In the genomic region with DNA sequence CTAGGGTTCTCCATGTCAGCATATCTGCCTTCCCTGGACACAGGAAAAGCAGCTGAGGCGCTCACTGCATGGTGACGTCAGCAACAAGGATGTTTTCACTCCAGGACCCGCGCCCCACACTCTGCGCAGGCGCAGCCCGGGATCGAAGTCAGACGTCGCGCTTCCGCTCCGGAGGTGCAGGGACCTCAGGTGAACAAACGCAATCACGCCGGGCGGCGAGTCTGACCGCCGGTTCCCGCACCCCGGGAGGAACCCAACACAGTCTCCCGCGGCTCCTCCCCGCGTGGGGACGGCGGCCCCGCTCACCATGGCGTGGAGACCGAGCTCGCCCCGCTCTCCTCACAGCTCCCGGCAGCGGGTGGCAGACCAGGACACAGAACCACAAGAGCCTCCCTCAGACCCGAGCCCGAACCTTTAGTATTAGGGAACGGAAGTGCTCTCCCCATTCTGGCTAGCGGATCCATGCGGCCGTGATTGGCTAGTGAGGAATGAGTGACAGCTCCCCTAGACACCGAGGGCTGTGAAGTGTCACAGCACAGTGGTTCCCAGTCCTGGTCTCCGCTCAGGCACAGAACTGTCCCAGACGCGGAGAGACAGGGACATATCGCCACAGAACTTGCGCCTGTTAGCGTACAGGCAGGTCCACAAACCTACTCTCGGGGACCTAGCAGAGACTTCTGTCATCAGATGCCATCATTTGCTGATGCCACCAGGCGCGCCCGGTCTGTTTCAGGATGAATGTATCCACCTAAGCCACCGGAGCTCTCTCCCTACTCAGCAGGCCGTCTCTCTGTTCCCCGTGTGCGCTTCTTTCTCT, we compare ENCODE assay signal across 8 mouse cellular contexts. TPM values are rescaled to one million over a fixed set of nuclear protein-coding genes. Genes with fewer than 3 reads are reported as not detected.
DNase-seq lines count a peak whose midpoint lies in the region; ATAC-seq and TF ChIP-seq lines count a peak whose summit lies in the region.
"Not testable (repeated sequence)": the region's sequence is repeated elsewhere in the genome, so short reads cannot be mapped to it uniquely, and the experiment has no call there.

No protein-coding gene starts in this region.

- peaks cover 16% of the 10 kb centered on the region for H3K36me3 ChIP-seq in forebrain, embryonic 10.5 days (replicated peaks)
- H3K36me3 ChIP-seq in heart, embryonic 15.5 days; liver, embryonic 14.5 days (replicated peaks; ENCODE audit: control insufficient read depth, insufficient read depth, low read depth); stomach, embryonic 16.5 days (ENCODE audit: control insufficient read depth, insufficient read depth, low read length): not testable (repeated sequence)

- TF ChIP-seq EP300 in liver, embryonic 14.5 days (IDR thresholded peaks at IDR 0.05; ENCODE audit: low read depth): not testable (repeated sequence)

- peak; percentile 83 for DNase-seq in CD4-positive, CD25-positive, alpha-beta regulatory T cell, adult 2 months (ENCODE audit: low read depth, low spot score)
- DNase-seq in forebrain, embryonic 10.5 days (ENCODE audit: extremely low spot score, low spot score): peak; percentile 76
- peak; percentile 96 to 98 for DNase-seq in kidney, postnatal 25 days
- peak in 2 of 3 experiments; percentile 58 to 68 for DNase-seq in liver, embryonic 14.5 days (ENCODE audit: low read depth in 3 of 3, low spot score in 3 of 3)
- DNase-seq in neural tube, embryonic 10.5 days (ENCODE audit: extremely low spot score, low spot score): peak; percentile 75

- peak overlapping the region; percentile 70 for H3K9ac ChIP-seq in heart, embryonic 15.5 days
- H3K9ac ChIP-seq in liver, embryonic 14.5 days (replicated peaks): peak overlapping the region; percentile 76
- peak overlapping the region; percentile 74 for H3K9ac ChIP-seq in stomach, embryonic 16.5 days (ENCODE audit: low read length)

- ATAC-seq in heart, embryonic 15.5 days (replicated peaks; ENCODE audit: insufficient number of reproducible peaks, insufficient read depth, low FRiP score, low read depth): peak; percentile 96
- peak; percentile 96 for ATAC-seq in liver, embryonic 14.5 days (ENCODE audit: insufficient read depth)
- peak; percentile 96 for ATAC-seq in stomach, embryonic 16.5 days (ENCODE audit: insufficient read depth, low FRiP score)

- not testable (repeated sequence) for H3K4me1 ChIP-seq in brown adipose tissue, adult 24 weeks (ENCODE audit: control insufficient read depth, insufficient read depth, insufficient read length, low read length); heart, embryonic 15.5 days (replicated peaks); liver, embryonic 14.5 days (replicated peaks; ENCODE audit: control insufficient read depth in 2 of 2, insufficient read depth in 2 of 2, low read length in 1 of 2); stomach, embryonic 16.5 days (ENCODE audit: control insufficient read depth, insufficient read depth, low read length)
- H3K4me1 ChIP-seq in forebrain, embryonic 10.5 days: peaks cover 12% of the 10 kb centered on the region

- peak overlapping the region; percentile 92 for H3K27ac ChIP-seq in brown adipose tissue, adult 24 weeks (replicated peaks; ENCODE audit: low read depth, low read length)
- H3K27ac ChIP-seq in forebrain, embryonic 10.5 days: peak overlapping the region; percentile 90
- peak overlapping the region; percentile 95 for H3K27ac ChIP-seq in heart, embryonic 15.5 days
- H3K27ac ChIP-seq in liver, embryonic 14.5 days: peak overlapping the region; percentile 66
- H3K27ac ChIP-seq in stomach, embryonic 16.5 days (ENCODE audit: low read length): peak overlapping the region; percentile 92

- peak overlapping the region; percentile 91 for H3K4me2 ChIP-seq in heart, embryonic 15.5 days
- peak overlapping the region; percentile 80 for H3K4me2 ChIP-seq in liver, embryonic 14.5 days (ENCODE audit: low read depth)
- peak overlapping the region; percentile 89 for H3K4me2 ChIP-seq in stomach, embryonic 16.5 days (ENCODE audit: low read depth, low read length)

- peak overlapping the region; percentile 71 for H3K4me3 ChIP-seq in brown adipose tissue, adult 24 weeks (ENCODE audit: insufficient read depth, low read depth, low read length)
- peak overlapping the region; percentile 59 for H3K4me3 ChIP-seq in forebrain, embryonic 10.5 days
- H3K4me3 ChIP-seq in heart, embryonic 15.5 days: peak overlapping the region; percentile 62
- peak overlapping the region; percentile 64 to 69 for H3K4me3 ChIP-seq in liver, embryonic 14.5 days (ENCODE audit: insufficient read depth in 1 of 2, low read depth in 2 of 2, low read length in 2 of 2)
- H3K4me3 ChIP-seq in stomach, embryonic 16.5 days (replicated peaks; ENCODE audit: low read length): peak overlapping the region; percentile 58

- peak; percentile 19; the same call in 1 of the 2 replicates for TF ChIP-seq CTCF in liver, embryonic 14.5 days (IDR thresholded peaks at IDR 0.05; ENCODE audit: low read depth)

- under 1% methylated on average over 56 of the region's 56 CpGs for WGBS in forebrain, embryonic 10.5 days
- WGBS in heart, embryonic 15.5 days: under 1% methylated on average over 55 of the region's 56 CpGs
- under 1% methylated on average over 53 of the region's 56 CpGs for WGBS in liver, embryonic 14.5 days (ENCODE audit: insufficient replicate concordance)
- WGBS in stomach, embryonic 16.5 days: under 1% methylated on average over 52 of the region's 56 CpGs

- H3K9me3 ChIP-seq in forebrain, embryonic 10.5 days; heart, embryonic 15.5 days (replicated peaks); liver, embryonic 14.5 days (ENCODE audit: control insufficient read depth, low read length); stomach, embryonic 16.5 days (replicated peaks; ENCODE audit: control insufficient read depth, low read length): not testable (repeated sequence)

- not testable (repeated sequence) for H3K27me3 ChIP-seq in forebrain, embryonic 10.5 days (ENCODE audit: poor library complexity, severe bottlenecking); heart, embryonic 15.5 days; liver, embryonic 14.5 days (ENCODE audit: control insufficient read depth, insufficient read depth, low read length); stomach, embryonic 16.5 days (ENCODE audit: control insufficient read depth, insufficient read depth, low read length)

RNA-seq across cellular contexts. Expression of gene Zfp119b, which starts 4.2 kb away (rescaled TPM):
- polyA plus RNA-seq in brown adipose tissue, adult 24 weeks (2012; ENCODE audit: insufficient read depth, insufficient read length, missing spikeins): 1.3 and 3.3 TPM in 2 replicates
- polyA plus RNA-seq in forebrain, embryonic 10.5 days (2016; fragmentation: Nextera tagmentation; extraction: Ambion mirVana): 6.4 and 6.6 TPM in 2 replicates
- polyA plus RNA-seq in heart, embryonic 15.5 days (2015; fragmentation: Nextera tagmentation; extraction: Ambion mirVana): 4.3 and 5.5 TPM in 2 replicates
- 0.44 and 0.76 TPM in 2 replicates for polyA plus RNA-seq in liver, embryonic 14.5 days (2012; rRNA removed)
- 2.1 and 2.5 TPM in 2 replicates for polyA plus RNA-seq in liver, embryonic 14.5 days (2014; fragmentation: Nextera tagmentation; extraction: Ambion mirVana)
- 6.0 and 6.2 TPM in 2 replicates for polyA plus RNA-seq in stomach, embryonic 16.5 days (2015; fragmentation: Nextera tagmentation; extraction: Ambion mirVana)

RNA-seq across cellular contexts. Expression of gene Ebi3, which starts 7.4 kb away (rescaled TPM):
- polyA plus RNA-seq in brown adipose tissue, adult 24 weeks (2012; ENCODE audit: insufficient read depth, insufficient read length, missing spikeins): 0.91 and 2.3 TPM in 2 replicates
- polyA plus RNA-seq in forebrain, embryonic 10.5 days (2016; fragmentation: Nextera tagmentation; extraction: Ambion mirVana): 1.4 and 1.9 TPM in 2 replicates
- 0.87 and 2.2 TPM in 2 replicates for polyA plus RNA-seq in heart, embryonic 15.5 days (2015; fragmentation: Nextera tagmentation; extraction: Ambion mirVana)
- 4.1 and 5.5 TPM in 2 replicates for polyA plus RNA-seq in liver, embryonic 14.5 days (2012; rRNA removed)
- 3.0 and 4.5 TPM in 2 replicates for polyA plus RNA-seq in liver, embryonic 14.5 days (2014; fragmentation: Nextera tagmentation; extraction: Ambion mirVana)
- polyA plus RNA-seq in stomach, embryonic 16.5 days (2015; fragmentation: Nextera tagmentation; extraction: Ambion mirVana): 4.0 and 4.7 TPM in 2 replicates

RNA-seq across cellular contexts. Expression of gene Yju2, which starts 13.8 kb away (rescaled TPM):
- 4.6 and 6.0 TPM in 2 replicates for polyA plus RNA-seq in brown adipose tissue, adult 24 weeks (2012; ENCODE audit: insufficient read depth, insufficient read length, missing spikeins)
- polyA plus RNA-seq in forebrain, embryonic 10.5 days (2016; fragmentation: Nextera tagmentation; extraction: Ambion mirVana): 29.2 and 30.4 TPM in 2 replicates
- 13.9 and 18.2 TPM in 2 replicates for polyA plus RNA-seq in heart, embryonic 15.5 days (2015; fragmentation: Nextera tagmentation; extraction: Ambion mirVana)
- 3.2 and 5.1 TPM in 2 replicates for polyA plus RNA-seq in liver, embryonic 14.5 days (2012; rRNA removed)
- polyA plus RNA-seq in liver, embryonic 14.5 days (2014; fragmentation: Nextera tagmentation; extraction: Ambion mirVana): 5.2 and 6.4 TPM in 2 replicates
- 21.6 and 24.3 TPM in 2 replicates for polyA plus RNA-seq in stomach, embryonic 16.5 days (2015; fragmentation: Nextera tagmentation; extraction: Ambion mirVana)

RNA-seq across cellular contexts. Expression of gene Shd, which starts 25.2 kb away (rescaled TPM):
- not detected in 2 replicates for polyA plus RNA-seq in brown adipose tissue, adult 24 weeks (2012; ENCODE audit: insufficient read depth, insufficient read length, missing spikeins)
- 42.1 and 50.3 TPM in 2 replicates for polyA plus RNA-seq in forebrain, embryonic 10.5 days (2016; fragmentation: Nextera tagmentation; extraction: Ambion mirVana)
- 6.6 and 8.7 TPM in 2 replicates for polyA plus RNA-seq in heart, embryonic 15.5 days (2015; fragmentation: Nextera tagmentation; extraction: Ambion mirVana)
- 0.31 and 0.83 TPM in 2 replicates for polyA plus RNA-seq in liver, embryonic 14.5 days (2012; rRNA removed)
- not detected in 2 replicates for polyA plus RNA-seq in liver, embryonic 14.5 days (2014; fragmentation: Nextera tagmentation; extraction: Ambion mirVana)
- 8.1 and 8.6 TPM in 2 replicates for polyA plus RNA-seq in stomach, embryonic 16.5 days (2015; fragmentation: Nextera tagmentation; extraction: Ambion mirVana)

RNA-seq across cellular contexts. Expression of gene Fsd1, which starts 41.2 kb away (rescaled TPM):
- 0.59 TPM in 1 of 2 replicates, not detected in the other for polyA plus RNA-seq in brown adipose tissue, adult 24 weeks (2012; ENCODE audit: insufficient read depth, insufficient read length, missing spikeins)
- polyA plus RNA-seq in forebrain, embryonic 10.5 days (2016; fragmentation: Nextera tagmentation; extraction: Ambion mirVana): 74.4 and 80.9 TPM in 2 replicates
- polyA plus RNA-seq in heart, embryonic 15.5 days (2015; fragmentation: Nextera tagmentation; extraction: Ambion mirVana): 2.6 and 5.0 TPM in 2 replicates
- polyA plus RNA-seq in liver, embryonic 14.5 days (2012; rRNA removed): 0.27 and 0.30 TPM in 2 replicates
- 0.19 and 0.33 TPM in 2 replicates for polyA plus RNA-seq in liver, embryonic 14.5 days (2014; fragmentation: Nextera tagmentation; extraction: Ambion mirVana)
- 9.9 and 13.9 TPM in 2 replicates for polyA plus RNA-seq in stomach, embryonic 16.5 days (2015; fragmentation: Nextera tagmentation; extraction: Ambion mirVana)

Comparison
In these comparisons a context has a peak if more than half of its experiments do, and no peak if none do; other contexts are left out.
1. Peak in every context shown above with its lines: DNase-seq, ATAC-seq, H3K4me3 ChIP-seq and H3K27ac ChIP-seq.